Mouse (Mus musculus) thymus, postnatal 14 days (tissue): ENCODE data around the gene Sh3bgr.

Experiments used
- DNase-seq: peaks from one replicate; pipeline ENCODE4 v3.0.0; 2021

The Sh3bgr gene

GRCm38 (mm10) chr16:96213027-96213426, 12.8 kb downstream of the Sh3bgr start:
- no peak for DNase-seq

- DNase-seq = no peak
Measured at GRCm38 (mm10) chr16:96221491-96221890, 21.2 kb downstream of the Sh3bgr start.

DNA sequence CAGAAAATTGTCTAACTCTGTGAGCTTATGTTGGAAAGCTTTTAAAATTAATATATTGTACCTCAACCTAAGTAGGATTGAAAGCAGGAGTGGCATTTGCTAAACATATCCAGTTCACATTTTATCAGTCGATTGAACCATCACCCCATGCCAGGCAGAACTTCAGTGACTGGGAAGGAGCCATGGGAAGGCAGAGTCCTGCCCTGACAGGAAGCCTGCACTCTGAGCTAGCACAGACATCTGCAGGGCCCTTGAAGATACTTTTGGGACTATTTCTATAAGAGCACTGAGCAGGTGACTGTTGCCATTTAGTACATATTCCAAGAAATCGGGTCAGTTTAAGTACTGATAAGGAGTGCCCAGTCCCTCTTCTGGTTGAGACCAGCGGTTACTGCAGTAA, 21.7 kb downstream of the Sh3bgr start:
- DNase-seq = no peak

DNA sequence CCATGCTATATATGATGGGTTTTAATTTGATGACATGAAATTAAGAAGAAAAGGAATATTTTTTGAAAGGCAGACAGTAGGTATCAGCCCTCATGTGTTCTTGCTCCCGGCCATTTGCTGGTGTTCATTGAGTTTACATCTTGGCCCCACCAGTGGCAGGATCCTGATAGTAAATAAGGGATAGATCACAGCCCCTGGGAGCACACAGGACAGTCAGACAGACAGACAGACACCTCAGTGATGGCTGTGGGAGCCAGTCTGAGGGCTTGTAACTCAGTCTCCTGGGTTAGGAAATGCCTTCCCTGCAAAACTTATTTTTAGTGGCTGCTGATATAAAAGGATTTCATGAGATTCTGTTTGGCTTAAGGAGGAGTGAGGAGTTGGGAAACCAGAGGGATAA, 22.2 kb downstream of the Sh3bgr start:
- DNase-seq = no peak

DNA sequence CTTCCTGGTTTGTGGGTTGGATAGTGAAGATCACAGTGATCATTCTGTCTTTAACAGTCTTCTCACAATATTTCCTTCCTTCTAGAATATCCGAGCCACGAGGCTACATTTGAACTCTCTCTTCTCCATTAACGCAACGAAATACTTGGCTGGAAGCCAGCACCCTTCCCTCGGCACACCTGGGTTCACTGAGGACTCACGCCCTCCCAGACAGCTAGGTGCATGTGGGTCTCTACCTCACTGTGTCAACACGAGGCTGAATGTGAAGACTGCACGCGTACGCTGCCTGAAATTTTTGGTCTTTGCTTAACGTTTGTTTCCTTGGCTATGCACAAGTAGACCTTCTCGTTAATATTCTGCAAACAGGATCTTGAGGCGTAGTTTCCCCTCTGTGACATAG, 28.2 kb downstream of the Sh3bgr start:
- no peak for DNase-seq

GRCm38 (mm10) chr16:96229044-96229555, 28.9 kb downstream of the Sh3bgr start:
- DNase-seq = no peak

GRCm38 (mm10) chr16:96230411-96230810, 30.2 kb downstream of the Sh3bgr start:
- peak; percentile 83 for DNase-seq

DNA sequence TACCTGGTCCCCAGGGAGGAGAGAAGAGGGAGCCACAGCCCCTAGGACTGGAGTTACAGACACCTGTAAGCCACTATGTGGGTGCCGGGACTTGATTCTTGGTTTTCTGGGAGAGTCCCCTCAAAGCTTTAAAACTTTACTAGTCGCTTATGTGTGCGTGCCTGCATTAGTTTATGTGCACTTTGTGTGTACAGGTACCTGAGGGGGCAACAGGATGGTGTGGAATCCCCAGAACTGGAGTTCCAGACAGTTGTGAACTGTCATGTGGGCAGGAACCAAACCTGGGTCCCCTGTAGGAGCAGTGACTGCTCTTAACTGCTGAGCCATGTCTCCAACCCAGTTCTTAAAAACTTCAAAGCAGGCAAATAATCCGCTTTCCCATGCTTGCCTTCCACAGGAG, 31.0 kb downstream of the Sh3bgr start:
- no peak for DNase-seq

- no peak for DNase-seq
Measured at GRCm38 (mm10) chr16:96231974-96232373, 31.7 kb downstream of the Sh3bgr start.

DNA sequence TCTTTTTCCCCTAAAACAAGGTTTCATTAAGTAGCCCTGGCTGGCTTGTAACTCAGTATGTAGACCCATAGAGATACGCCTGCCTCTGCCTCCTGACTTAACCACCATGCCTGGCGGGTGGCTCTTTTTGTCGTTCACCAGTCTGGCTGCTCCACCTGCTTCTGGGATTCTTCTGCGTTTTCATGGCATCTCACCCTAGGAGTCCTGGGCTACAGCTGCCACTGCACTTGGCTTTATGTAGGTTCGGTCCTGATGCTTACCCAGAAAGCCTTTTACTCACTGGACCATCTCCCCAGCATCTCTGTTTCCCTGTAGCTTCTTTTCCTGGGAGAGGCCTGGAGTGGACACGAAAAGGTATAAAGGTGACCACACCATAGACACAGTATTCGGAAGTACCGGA, 33.7 kb downstream of the Sh3bgr start:
- no peak for DNase-seq

- no peak for DNase-seq
Measured at GRCm38 (mm10) chr16:96235366-96235970, 35.2 kb downstream of the Sh3bgr start, which contains the start of gene B3galt5. B3galt5 (plus strand) TSS chr16:96235801.

DNA sequence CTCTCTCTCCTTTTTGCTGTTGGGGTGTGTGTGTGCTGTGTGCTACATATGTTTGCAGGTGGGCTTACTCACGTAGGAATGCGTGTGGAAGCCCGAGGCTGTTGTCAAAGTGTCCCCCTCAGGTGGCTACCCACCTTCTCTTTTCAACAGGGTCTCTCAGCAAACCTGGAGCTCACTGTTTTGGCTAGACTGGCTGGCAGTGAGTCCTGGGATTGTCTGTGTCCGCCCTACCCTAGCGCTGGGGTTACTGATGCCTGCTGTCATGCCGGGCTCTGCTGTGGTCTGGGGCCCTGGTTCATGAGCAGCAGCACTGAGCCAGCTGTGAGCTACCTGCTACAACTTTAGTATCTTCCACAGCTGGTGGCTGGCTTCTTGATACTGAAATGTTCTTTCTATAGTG, 44.2 kb downstream of the Sh3bgr start:
- DNase-seq = no peak

GRCm38 (mm10) chr16:96249635-96250034, 49.4 kb downstream of the Sh3bgr start:
- no peak for DNase-seq

DNA sequence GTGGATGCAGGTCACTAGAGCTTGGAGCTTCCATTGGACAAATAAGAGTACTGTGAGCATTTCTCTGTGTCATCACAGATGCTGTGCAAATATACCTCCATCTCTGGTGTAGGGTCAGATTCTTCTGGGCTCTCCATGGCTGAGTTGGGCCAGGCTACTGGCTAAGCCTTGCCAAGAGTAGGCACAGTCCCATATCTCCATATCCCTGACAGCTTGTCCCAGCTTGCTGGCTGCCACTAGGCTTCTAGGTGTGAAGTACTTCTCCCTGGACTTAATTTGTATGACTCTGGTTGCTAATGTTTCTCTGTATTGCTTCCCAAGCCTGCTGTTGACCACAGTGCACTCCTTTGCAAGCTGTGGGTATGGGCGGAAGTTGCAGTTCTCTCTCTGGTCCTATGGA, 51.9 kb downstream of the Sh3bgr start:
- DNase-seq = no peak

GRCm38 (mm10) chr16:96258429-96258828, 58.2 kb downstream of the Sh3bgr start:
- no peak for DNase-seq

- DNase-seq = no peak
Measured at GRCm38 (mm10) chr16:96271736-96272135, 71.5 kb downstream of the Sh3bgr start.

- peak; percentile 54 for DNase-seq
Measured at GRCm38 (mm10) chr16:96272929-96273619, 72.8 kb downstream of the Sh3bgr start.

GRCm38 (mm10) chr16:96276596-96276995, 76.3 kb downstream of the Sh3bgr start:
- DNase-seq = no peak
